Mouse (Mus musculus): Measurements from ENCODE around the gene Dupd1.
A peak's percentile ranks its signal among the peaks of the same experiment; 100 is the strongest.

Dupd1 gene

DNA sequence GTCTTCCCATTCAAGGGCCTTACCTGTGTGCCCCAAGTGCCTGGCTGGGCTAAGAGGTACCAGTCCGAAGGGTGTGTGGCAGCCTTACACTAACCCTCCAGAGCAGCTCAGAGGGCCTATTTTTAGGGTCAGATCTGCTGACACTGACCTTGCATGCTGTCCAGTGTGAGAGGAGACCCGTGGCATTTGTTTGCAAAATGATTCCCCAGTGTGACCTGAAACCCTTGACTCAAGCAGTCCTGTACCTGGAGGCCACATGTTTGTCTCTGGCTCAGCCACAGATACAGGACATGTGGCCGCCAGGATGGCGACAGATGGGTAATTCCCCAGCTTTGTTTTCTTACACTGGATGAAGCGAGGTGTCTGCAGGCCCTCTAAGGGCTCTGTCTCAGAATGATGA is at the start of gene Dupd1:
Gene Dupd1, minus strand, starts transcription at position 91 of the 400 bp plus-strand sequence.
- no peak for DNase-seq

DNA sequence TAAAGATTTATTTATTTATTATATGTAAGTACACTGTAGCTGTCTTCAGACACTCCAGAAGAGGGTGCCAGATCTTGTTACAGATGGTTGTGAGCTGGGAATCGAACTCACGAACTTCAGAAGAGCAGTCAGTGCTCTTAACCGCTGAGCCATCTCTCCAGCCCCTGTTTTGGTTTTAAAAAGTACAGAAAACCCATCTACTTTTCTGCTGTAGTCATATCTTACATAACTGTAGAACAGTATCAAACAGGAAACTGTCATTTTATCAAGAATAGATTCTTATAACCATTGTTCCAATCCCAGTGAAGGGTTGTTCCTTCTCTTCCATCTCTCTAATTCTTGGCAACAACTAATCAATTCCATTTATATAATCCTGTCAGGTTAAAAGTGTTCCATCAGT is 49.4 kb upstream of the Dupd1 start:
- no peak for DNase-seq

- DNase-seq = no peak
Measured at GRCm38 (mm10) chr14:21761560-21761959, 47.2 kb upstream of the Dupd1 start.

GRCm38 (mm10) chr14:21753367-21753766 is 39.0 kb upstream of the Dupd1 start:
- DNase-seq = no peak

DNA sequence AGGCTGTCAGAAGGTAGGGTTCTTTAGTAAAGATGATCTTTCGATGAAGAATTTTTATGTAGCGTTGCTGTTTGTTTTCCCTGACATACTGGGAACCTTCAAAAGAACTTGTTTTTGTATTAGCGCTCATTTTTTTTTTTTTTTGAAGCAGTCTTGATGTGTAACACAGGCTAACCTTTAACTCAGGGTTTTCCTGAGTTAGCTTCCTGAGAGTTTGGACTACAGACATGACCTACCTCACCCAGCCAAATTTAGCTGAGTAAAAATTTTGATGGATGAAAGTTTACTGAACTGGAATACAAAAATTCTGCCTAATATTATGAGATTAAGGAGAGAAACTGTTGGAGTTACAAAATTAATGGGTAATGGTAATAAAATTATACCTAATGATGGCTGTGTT is 38.0 kb upstream of the Dupd1 start:
- no peak for DNase-seq

DNA sequence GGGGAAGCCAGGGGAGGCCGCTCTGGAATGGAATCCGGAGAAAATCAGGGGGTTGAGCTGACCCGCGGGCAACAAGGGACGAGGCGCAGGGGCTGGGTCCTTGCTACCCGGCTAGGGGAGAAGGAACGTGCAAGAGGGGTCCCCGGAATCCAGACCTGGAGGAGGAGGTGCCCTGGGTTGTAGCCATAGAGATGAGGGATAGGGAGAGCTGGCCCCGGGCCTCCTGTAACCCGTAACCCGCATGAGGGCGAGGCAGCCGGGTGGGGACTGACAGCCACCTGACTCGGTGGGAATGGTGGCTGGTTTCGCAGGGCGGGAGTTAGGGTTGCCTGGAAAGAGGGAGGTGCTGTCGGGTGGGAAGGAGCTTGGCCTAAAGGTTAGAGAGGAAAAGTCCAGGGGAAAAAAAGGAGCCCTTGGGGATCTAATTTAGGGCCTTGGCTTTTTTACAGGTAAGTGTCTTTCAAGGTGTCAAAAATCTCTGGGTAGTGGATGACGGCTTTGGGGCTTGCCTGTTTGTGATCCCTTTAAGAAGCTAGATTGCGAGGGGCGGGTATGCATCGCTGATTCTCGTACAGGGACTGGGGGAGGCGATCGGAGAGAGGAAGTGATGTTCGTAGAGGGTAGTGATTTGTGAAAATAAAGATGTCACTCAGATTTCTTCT is 36.6 kb upstream of the Dupd1 start, which contains the start of gene Dusp13:
Gene Dusp13, minus strand, starts transcription at position 301 of the 662 bp plus-strand sequence.
- peak; percentile 41 for DNase-seq

DNA sequence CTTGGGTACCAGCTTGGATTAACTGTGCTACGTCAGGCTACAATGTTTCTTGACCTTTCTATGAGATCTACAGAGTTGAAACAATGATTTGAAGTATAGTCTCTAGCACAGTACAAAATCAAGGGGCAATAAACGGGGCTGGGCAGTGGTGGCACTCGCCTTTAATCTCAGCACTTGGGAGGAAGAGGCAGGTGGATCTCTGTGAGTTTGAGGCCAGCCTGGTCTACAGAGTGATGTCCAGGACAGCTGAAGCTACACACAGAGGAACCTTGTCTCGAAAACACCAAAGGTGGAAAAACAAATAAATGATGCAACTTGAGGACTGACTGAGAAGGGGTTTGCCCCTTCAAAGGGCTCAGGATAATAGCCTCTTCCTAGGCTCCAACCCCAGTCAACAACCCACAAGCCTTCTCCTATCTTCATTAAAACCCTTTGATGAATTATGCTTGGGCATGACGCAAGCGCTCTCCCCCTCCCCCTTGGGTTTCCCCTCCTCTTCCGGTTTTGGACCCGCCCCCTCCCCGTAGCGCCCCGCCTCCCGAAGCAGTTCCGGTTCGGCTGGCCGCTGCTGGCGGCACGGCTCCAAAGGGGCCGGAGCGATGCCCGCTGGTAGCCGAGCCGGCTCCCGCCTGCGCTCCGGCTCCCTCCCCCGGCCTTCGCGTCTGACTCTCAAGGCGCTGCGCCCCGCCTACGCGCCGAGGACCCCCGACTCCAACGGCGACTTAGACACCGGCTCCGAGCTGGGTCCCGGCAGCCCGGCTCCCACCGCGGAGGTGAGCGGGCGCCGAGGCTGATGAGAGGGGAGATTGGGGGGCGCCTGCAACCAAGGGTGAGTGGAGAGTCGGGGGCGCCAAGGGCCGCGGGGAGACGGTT is 35.9 kb upstream of the Dupd1 start, which contains the start of gene Samd8:
Gene Samd8, plus strand, starts transcription at position 524 of the 873 bp plus-strand sequence.
- DNase-seq = peak; percentile 78

GRCm38 (mm10) chr14:21748142-21748870 is 33.9 kb upstream of the Dupd1 start:
- DNase-seq = peak; percentile 29

GRCm38 (mm10) chr14:21747436-21748141 is 33.2 kb upstream of the Dupd1 start:
- DNase-seq = no peak

- DNase-seq = no peak
Measured at GRCm38 (mm10) chr14:21746846-21747245, 32.5 kb upstream of the Dupd1 start.

- DNase-seq = no peak
Measured at GRCm38 (mm10) chr14:21746251-21746650, 31.9 kb upstream of the Dupd1 start.

DNA sequence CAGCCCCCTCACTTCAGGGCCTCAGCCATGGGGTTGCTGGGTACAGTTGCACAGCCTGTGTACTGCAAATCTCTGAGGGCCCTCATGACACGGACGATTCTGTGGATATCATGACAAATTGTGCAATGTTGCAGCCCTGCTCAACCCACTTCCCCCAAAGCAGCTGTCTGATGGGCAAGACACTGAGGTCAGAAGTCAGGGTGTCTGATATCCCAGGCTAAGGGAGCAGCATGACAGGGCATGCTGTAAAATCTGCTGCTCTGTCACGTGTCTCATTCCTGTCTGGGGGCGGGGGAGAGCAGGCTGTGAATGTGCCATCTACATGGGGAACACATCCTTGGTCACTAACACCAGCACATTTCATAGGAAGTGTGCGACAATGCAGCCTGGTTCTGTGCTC is 30.8 kb upstream of the Dupd1 start:
- no peak for DNase-seq

DNA sequence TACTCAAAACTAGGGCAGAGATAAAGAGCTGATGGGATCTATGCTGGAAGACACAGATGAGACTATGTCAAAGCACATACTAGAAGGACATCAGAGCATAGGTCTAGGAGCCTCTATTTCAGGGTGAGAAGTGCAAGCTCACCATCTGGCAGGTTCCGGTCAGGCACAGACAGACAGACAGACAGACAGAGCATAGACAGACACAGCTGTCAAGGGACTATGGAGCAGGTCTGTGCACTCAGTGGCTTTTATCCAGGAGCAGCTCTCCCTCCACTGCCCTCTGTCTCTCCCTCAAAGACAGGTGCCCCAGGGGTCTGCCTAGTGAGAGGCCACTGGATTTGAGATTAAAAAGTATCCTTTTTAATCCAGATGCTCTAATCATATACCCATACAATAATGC is 29.8 kb upstream of the Dupd1 start:
- DNase-seq = no peak

DNA sequence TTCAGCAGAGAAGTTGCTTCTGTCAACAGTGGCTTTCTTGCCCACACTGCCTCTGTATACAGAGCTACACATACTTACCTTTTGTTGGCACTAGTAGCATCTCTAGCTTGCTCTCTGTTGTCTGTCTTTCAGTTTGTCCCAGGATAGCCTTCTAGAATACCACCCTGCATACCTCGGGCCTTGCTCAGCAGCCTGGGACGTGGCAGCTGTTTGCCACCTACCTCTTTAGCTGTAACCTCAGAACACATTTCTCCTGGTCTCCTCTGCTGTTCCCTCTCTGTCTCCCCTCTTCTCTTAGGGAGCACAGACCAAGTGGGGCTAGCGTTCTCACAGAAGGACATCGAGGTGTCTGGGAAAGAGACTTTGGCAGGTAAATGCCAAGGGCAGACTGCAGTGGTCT is 28.1 kb upstream of the Dupd1 start:
- DNase-seq = no peak

- peak; percentile 73 for DNase-seq
Measured at GRCm38 (mm10) chr14:21741786-21742185, 27.4 kb upstream of the Dupd1 start.

- no peak for DNase-seq
Measured at GRCm38 (mm10) chr14:21741314-21741713, 26.9 kb upstream of the Dupd1 start.

DNA sequence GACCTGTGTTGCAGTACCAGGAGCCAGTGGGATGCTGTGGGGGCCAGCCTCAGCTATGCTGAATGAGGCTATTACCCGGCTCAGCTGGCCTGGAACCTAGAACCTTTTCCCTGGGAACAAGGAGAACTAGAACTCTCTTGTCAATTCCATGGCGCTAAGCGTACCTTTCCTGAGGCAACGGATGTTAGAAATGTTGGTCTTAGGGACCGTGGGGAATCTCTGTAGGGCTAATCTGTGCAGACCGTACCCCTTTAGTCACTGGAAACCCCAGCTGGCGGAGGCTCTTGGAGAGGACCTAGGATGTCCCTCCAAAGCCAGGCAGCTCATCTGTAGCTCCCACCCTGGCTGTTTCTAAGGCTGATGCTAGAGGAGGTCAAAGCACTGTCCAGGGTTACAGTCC is 26.0 kb upstream of the Dupd1 start:
- DNase-seq = no peak

- DNase-seq = no peak
Measured at GRCm38 (mm10) chr14:21733131-21733905, 18.9 kb upstream of the Dupd1 start.

GRCm38 (mm10) chr14:21729936-21730335 is 15.6 kb upstream of the Dupd1 start:
- no peak for DNase-seq

DNA sequence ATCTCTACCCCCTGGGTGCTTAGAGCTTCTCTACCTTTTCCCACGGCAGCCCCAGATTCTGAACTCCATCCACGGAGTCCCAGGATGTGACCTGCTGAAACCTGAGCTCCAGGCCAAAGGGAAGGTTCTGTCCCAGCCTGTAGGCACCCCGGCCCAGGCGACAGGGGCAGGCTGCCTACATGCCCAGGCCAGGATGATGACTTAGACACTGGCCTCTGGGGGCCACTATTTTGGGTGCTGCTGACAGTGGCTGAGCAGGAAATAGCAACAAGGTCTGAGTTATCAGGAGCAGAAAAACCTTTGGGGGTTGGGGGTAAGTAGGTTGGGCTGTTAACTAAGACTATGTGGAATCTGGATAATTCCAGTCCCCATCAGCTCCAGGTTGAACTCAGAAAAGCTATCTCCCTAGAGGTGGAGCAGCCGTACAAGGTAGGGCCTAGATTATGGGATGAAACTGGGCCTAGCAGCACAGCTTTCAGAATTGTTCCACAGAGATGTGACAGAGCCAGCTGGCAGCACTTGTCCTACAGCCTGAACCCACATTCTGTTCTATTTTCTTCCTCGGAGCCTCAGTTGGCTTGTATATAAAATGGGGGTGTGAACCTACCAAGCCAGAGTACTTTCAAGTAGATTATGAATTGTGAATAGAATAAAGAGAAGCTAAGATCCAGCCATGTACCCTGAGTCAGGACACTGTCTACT is 14.8 kb upstream of the Dupd1 start:
- no peak for DNase-seq

- no peak for DNase-seq
Measured at GRCm38 (mm10) chr14:21722021-21722698, 7.8 kb upstream of the Dupd1 start.

All from thymus, postnatal 25 days (tissue).